12 mouse cellular contexts compared by ENCODE assay signal in genomic region chr2:32059613-32060012, GRCm38 (mm10).
"Had no signal": no experiment of that assay in that cellular context is flagged by ENCODE, and none has a peak within 500 bp of the region (broad histone marks: within the 10 kb centered on the region; RNA-seq: fewer than 3 reads in every experiment).

No protein-coding gene starts in this region.

- H3K4me3 ChIP-seq: limb, embryonic 12.5 days; limb, embryonic 15.5 days; liver, embryonic 12.5 days; stomach, embryonic 15.5 days had no signal

- DNase-seq: kidney, postnatal 14 days; kidney, postnatal 4 days; left cerebral cortex, postnatal 4 days; lung, adult 2 months; lung, postnatal 14 days; lung, postnatal 4 days; thymus, postnatal 4 days had no signal

- H3K9me3 ChIP-seq: limb, embryonic 12.5 days; limb, embryonic 15.5 days; liver, embryonic 12.5 days; stomach, embryonic 15.5 days had no signal

- H3K36me3 ChIP-seq: limb, embryonic 12.5 days; limb, embryonic 15.5 days; stomach, embryonic 15.5 days had no signal

- H3K27ac ChIP-seq: limb, embryonic 12.5 days; limb, embryonic 15.5 days; stomach, embryonic 15.5 days had no signal

- H3K4me1 ChIP-seq: limb, embryonic 15.5 days had no signal

- H3K27me3 ChIP-seq: limb, embryonic 12.5 days; limb, embryonic 15.5 days; liver, embryonic 12.5 days; stomach, embryonic 15.5 days had no signal

- ATAC-seq: liver, embryonic 12.5 days had no signal

- H3K9ac ChIP-seq: limb, embryonic 12.5 days; limb, embryonic 15.5 days; liver, embryonic 12.5 days; stomach, embryonic 15.5 days had no signal

- H3K4me2 ChIP-seq: limb, embryonic 12.5 days; limb, embryonic 15.5 days; liver, embryonic 12.5 days; midbrain, embryonic 11.5 days; stomach, embryonic 15.5 days had no signal
